8 mouse cellular contexts compared by ENCODE assay signal in genomic region chr2:80356656-80357231, GRCm38 (mm10). TPM values are rescaled to one million over a fixed set of nuclear protein-coding genes. Genes with fewer than 3 reads are reported as not detected.
DNase-seq lines count a peak whose midpoint lies in the region; ATAC-seq and TF ChIP-seq lines count a peak whose summit lies in the region.
"Had no signal": no experiment of that assay in that cellular context is flagged by ENCODE, and none has a peak within 500 bp of the region (broad histone marks: within the 10 kb centered on the region; RNA-seq: fewer than 3 reads in every experiment).

No protein-coding gene starts in this region.

- H3K4me1 ChIP-seq in hindbrain, embryonic 14.5 days (replicated peaks; ENCODE audit: control insufficient read depth, insufficient read depth, low read length) = no peaks in the 10 kb centered on the region
- no peaks in the 10 kb centered on the region for H3K4me1 ChIP-seq in neural tube, embryonic 13.5 days (replicated peaks)

- H3K36me3 ChIP-seq in hindbrain, embryonic 14.5 days (replicated peaks; ENCODE audit: control insufficient read depth, insufficient read depth) = peaks cover 31% of the 10 kb centered on the region
- H3K36me3 ChIP-seq in neural tube, embryonic 13.5 days = peaks cover 30% of the 10 kb centered on the region

- WGBS in hindbrain, embryonic 14.5 days = 62% methylated on average over 8 of the region's 8 CpGs
- WGBS in neural tube, embryonic 13.5 days = 38% methylated on average over 8 of the region's 8 CpGs

- H3K9ac ChIP-seq in hindbrain, embryonic 14.5 days = no peak overlapping the region
- no peak overlapping the region for H3K9ac ChIP-seq in neural tube, embryonic 13.5 days

- H3K27ac ChIP-seq in layer of hippocampus, adult 2 months = no peak overlapping the region
- no peak overlapping the region for H3K27ac ChIP-seq in hindbrain, embryonic 14.5 days
- no peak overlapping the region for H3K27ac ChIP-seq in neural tube, embryonic 13.5 days (replicated peaks)

- TF ChIP-seq CTCF in layer of hippocampus, adult 2 months (conservative IDR thresholded peaks at IDR 0.05) = peak; percentile 73

- no peaks in the 10 kb centered on the region for H3K27me3 ChIP-seq in hindbrain, embryonic 14.5 days (ENCODE audit: control insufficient read depth, insufficient read depth, low read length)
- H3K27me3 ChIP-seq in neural tube, embryonic 13.5 days = no peaks in the 10 kb centered on the region
- H3K27me3 ChIP-seq: megakaryocyte, embryonic 14.5 days had no signal

- ATAC-seq in hindbrain, embryonic 14.5 days (ENCODE audit: low FRiP score) = peak; percentile 79
- peak; percentile 65; the same call in 1 of the 2 replicates for ATAC-seq in neural tube, embryonic 13.5 days (ENCODE audit: low read depth)

- H3K9me3 ChIP-seq in hindbrain, embryonic 14.5 days (ENCODE audit: control insufficient read depth, low read length) = no peaks in the 10 kb centered on the region
- H3K9me3 ChIP-seq in neural tube, embryonic 13.5 days = no peaks in the 10 kb centered on the region
- H3K9me3 ChIP-seq: megakaryocyte, embryonic 14.5 days had no signal

- DNase-seq in layer of hippocampus, adult 2 months (ENCODE audit: low spot score in 2 of 2) = no peak
- DNase-seq in layer of hippocampus, postnatal 10 days (ENCODE audit: low spot score in 2 of 2) = no peak
- peak; percentile 6 for DNase-seq in brain, embryonic 18.5 days (ENCODE audit: low read depth, low spot score)
- DNase-seq in hindbrain, embryonic 14.5 days (ENCODE audit: low spot score) = peak; percentile 74
- no peak for DNase-seq in natural killer cell, adult 2 months (ENCODE audit: low spot score in 2 of 2)
- DNase-seq in spleen, postnatal 10 days (ENCODE audit: low spot score in 2 of 2) = no peak

- H3K4me3 ChIP-seq in layer of hippocampus, adult 2 months = no peak overlapping the region
- H3K4me3 ChIP-seq in hindbrain, embryonic 14.5 days (replicated peaks; ENCODE audit: low read length) = no peak overlapping the region
- H3K4me3 ChIP-seq in neural tube, embryonic 13.5 days = no peak overlapping the region
- H3K4me3 ChIP-seq: megakaryocyte, embryonic 14.5 days had no signal

- H3K4me2 ChIP-seq in hindbrain, embryonic 14.5 days (replicated peaks) = no peak overlapping the region
- H3K4me2 ChIP-seq in neural tube, embryonic 13.5 days = no peak overlapping the region

RNA-seq across cellular contexts. Expression of gene Dnajc10, which starts 41.5 kb away (rescaled TPM):
- 10 to 100 TPM; 61.4 to 62.7 TPM for total RNA-seq in layer of hippocampus, adult 2 months (2021)
- total RNA-seq in layer of hippocampus, postnatal 10 days (2021) = 10 to 100 TPM; 63.9 to 76.0 TPM
- 72.7 and 78.6 TPM in 2 replicates for polyA plus RNA-seq in hindbrain, embryonic 14.5 days (2014; fragmentation: Nextera tagmentation; extraction: Ambion mirVana)
- polyA plus RNA-seq in neural tube, embryonic 13.5 days (2015; fragmentation: Nextera tagmentation; extraction: Ambion mirVana) = 64.2 and 73.9 TPM in 2 replicates

Comparison
In these comparisons a context has a peak if more than half of its experiments do, and no peak if none do; other contexts are left out.
1. DNase-seq: peak in brain, embryonic 18.5 days (single experiment) and hindbrain, embryonic 14.5 days (single experiment); none in layer of hippocampus, adult 2 months (0 of 2), layer of hippocampus, postnatal 10 days (0 of 2), natural killer cell, adult 2 months (0 of 2) and spleen, postnatal 10 days (0 of 2).